Mouse (Mus musculus): ENCODE results near the gene Pram1. TPM values are rescaled to one million over a fixed set of nuclear protein-coding genes. Genes with fewer than 3 reads are reported as not detected.
"Not testable (repeated sequence)": the region's sequence is repeated elsewhere in the genome, so short reads cannot be mapped to it uniquely, and the experiment has no call there.

Pram1 gene
- 1.5 and 1.7 TPM in 2 replicates for polyA plus RNA-seq (2012; rRNA removed)

- no peak for DNase-seq (ENCODE audit: low read depth, low spot score)
Measured at GRCm38 (mm10) chr17:33637516-33638276, at the start of gene Pram1. Gene Pram1, plus strand, starts transcription at chr17:33638056.

DNA sequence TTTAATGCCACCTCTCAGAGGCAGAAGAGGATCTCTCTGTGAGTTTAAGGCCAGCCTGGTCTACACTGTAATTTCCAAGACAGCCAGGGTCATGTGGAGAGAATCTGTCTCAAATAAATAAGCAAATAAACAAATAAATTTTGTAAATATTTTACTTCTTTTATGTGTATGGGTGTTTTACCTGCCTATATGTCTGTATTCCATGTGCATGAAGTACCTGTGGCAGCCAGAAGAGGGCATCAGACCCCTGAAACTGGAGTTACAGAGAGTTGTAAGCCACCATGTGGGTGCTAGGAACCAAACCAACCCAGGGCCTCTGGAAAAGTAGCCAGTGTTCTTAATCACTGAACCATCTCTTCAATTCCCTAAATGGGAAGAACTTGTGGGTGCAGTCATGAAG is 40.6 kb upstream of the Pram1 start:
- DNase-seq (ENCODE audit: low read depth, low spot score): no peak

More at GRCm38 (mm10) chr17:33637516-33638276, at the start of gene Pram1:
- 70% methylated on average over 4 of the region's 4 CpGs for WGBS

DNA sequence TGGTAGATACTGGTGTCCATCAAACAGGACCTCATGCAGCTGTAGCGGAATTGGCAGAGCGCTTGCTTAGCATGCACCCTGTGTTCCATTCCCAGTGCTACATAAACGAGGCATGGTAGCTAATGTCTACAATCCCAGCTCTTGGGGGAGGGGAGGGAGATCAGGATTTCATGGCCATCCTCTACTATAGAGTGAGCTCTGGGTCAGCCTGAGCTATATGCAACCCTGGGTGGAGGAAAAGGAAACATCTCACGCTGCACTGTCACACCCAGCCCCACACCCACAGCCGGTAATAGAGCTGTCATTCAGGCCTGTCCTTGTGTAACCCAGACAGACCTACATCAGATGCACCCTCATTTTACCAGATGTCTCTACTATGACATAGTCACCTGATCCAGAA is 39.4 kb upstream of the Pram1 start:
- WGBS: 73% methylated on average over 5 of the region's 5 CpGs

GRCm38 (mm10) chr17:33599836-33600475 is 37.9 kb upstream of the Pram1 start:
- WGBS: 88% methylated on average over 8 of the region's 8 CpGs
- no peak for DNase-seq (ENCODE audit: low read depth, low spot score)

More for the DNA sequence above, 39.4 kb upstream of the Pram1 start:
- no peak for DNase-seq (ENCODE audit: low read depth, low spot score)

DNA sequence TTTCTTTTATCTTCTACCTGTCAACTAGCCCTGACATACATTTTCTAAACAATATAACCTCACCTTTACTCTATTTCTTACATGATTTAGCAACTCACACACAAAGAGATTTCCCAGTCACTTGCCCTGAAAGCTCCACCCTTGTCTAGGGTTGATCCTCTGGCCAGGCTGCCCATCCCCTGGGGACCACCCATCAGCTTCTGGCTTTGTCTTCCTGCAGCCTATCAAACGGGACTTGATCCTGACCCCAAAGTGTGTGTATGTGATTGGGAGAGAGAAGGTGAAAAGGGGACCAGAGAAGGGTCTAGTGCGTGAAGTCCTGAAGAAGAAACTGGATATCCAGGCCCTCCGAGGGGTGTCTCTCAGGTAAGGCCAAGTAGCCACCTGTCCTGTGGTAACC is 37.0 kb upstream of the Pram1 start:
- 72% methylated on average over 3 of the region's 3 CpGs for WGBS
- no peak for DNase-seq (ENCODE audit: low read depth, low spot score)

DNA sequence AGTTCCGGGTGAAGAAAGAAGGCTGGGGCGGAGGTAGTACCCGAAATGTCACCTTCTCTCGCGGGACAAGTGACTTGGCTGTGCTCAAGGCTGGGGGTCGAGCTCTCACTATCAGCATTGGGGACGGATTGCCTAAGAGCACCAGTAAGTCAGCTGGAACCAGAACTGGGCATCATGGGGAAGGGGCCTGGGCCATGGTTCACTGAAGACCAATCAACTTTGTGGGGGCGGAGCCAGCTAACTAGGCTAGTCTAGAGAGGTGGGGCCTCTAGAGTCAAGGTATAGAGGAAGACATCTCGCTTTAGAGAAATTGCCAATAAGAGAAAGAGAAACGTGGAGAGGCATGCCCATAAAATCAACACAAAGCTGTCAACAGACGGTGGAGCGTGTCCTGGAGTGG is 35.9 kb upstream of the Pram1 start:
- 83% methylated on average over 12 of the region's 12 CpGs for WGBS
- DNase-seq (ENCODE audit: low read depth, low spot score): no peak

DNA sequence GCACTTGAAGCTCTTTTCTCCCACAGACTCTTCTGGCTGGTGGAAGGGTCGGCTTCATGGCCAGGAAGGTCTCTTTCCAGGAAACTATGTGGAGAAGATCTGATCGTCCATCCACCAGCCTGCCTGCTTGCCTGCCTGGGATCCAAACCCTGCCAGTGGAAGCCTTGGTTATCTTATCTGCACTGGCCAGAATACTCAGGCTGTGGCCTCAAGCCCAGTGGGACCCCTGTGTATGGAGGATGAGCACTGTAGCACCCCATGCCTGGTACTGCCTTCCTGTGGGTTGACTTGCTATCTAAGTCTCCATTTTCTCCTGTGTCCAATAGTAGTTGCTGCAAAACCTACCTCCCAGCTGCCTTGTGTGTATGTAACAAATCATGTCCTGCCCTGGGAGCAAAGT is 30.6 kb upstream of the Pram1 start:
- DNase-seq (ENCODE audit: low read depth, low spot score): no peak
- WGBS: 91% methylated on average over 2 of the region's 2 CpGs

- 85% methylated on average over 7 of the region's 7 CpGs for WGBS
- DNase-seq (ENCODE audit: low read depth, low spot score): no peak
Measured at GRCm38 (mm10) chr17:33610548-33610947, 27.3 kb upstream of the Pram1 start.

DNA sequence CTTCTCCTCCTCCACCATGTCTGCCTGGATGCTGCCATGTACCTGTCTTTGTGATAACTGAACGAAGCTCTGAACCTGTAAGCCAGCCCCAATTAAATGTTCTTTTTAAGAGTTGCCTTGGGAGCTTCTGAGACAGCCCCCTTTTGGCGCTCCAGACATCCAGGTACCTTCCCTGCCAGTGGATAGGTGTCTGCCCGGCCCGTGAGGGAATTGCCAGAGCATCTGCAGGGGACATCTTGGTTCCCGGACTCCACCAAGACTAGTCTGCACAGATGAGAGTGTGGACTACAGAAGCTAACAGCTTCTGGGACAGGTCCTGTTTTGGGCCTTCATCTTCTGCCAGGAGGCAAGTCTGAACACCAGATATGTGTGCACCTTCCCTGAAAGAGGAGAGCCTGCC is 24.1 kb upstream of the Pram1 start:
- 86% methylated on average over 5 of the region's 5 CpGs for WGBS
- DNase-seq (ENCODE audit: low read depth, low spot score): not testable (repeated sequence)

DNA sequence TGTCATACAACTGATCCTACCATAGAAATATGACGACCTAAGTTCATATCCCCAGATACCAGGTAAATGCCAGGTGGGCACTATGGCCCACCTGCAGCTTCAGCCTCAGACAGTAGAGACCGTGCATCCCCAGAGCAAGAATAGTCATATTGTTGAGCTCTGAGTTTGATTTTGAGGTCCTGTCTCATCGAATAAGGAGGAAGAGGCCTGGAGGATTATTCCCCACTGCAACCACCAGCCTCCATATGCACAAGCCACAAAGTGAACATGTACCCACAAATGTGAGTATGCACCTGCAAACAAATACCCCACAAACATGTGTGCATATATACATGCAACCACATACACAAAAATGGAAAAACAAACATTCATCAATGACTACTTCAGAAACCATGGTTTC is 10.6 kb upstream of the Pram1 start:
- DNase-seq (ENCODE audit: low read depth, low spot score): no peak
- 89% methylated on average over 3 of the region's 3 CpGs for WGBS

GRCm38 (mm10) chr17:33628621-33629486 is 9.0 kb upstream of the Pram1 start, which contains the start of gene Zfp414:
Gene Zfp414, plus strand, starts transcription at chr17:33629090.
- 3% methylated on average over 35 of the region's 35 CpGs for WGBS
- peak; percentile 92 for DNase-seq (ENCODE audit: low read depth, low spot score)

DNA sequence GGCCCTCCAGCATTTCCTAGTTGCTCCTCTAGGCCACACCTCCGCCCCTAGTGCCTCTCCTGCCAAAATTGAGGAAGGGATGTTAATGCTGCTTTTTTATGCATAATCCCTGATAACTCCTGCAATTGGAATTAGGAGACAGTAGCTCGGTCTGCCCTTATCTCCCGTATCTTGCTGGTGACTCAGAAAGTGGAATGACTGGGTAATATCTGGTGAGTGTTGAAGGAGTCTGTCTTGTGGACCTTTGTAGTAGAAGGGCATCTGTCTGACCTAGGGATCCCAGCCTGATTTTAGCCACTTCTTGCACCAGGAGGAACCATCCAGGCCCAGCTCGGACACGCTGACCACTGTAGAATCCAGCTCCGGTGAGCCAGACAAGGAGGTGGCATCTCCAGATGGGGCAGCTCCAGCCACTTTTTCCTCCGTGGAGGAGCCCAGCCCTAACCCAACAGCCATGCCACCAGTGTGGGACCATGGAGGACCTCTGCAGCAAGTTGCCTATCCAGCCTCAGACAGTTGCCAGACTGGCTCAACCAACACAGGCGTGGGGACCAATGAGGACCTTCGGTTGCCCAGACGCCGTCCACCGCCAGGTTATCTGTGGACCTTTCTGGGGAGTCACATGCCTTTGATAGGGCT is 8.2 kb upstream of the Pram1 start:
- DNase-seq (ENCODE audit: low read depth, low spot score): no peak
- WGBS: 60% methylated on average over 12 of the region's 12 CpGs

DNA sequence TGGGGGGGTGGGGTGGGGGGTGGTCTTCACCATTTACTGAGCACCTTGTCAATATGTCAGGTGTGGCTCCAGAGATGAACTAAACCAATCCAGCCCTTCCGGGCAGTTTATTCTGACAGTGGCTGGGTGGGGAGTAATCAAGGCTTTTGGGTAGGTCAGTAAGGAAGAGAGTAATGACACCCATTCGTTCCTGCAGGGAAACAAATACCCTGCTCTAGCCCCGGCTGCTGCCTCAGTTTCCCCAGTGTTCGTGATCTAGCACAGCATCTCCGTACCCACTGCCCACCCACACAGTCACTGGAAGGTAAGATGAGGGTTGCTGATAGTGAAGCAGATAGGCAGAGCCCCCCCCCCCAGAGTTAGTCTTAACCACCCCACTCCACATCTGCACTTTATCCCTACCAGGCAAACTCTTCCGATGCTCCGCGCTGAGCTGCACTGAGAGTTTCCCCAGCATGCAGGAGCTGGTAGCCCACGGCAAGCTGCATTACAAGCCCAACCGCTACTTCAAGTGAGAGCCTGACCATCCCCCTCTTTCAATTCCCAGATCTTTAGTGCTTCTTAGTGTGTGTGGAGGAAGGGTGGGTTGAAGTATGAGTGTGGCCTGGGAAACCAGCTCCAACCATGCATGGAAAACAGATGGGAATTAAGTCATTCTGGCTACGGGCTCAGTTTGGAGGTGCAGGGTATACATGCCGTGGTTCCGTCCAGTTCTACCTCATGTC is 7.5 kb upstream of the Pram1 start:
- DNase-seq (ENCODE audit: low read depth, low spot score): no peak
- 84% methylated on average over 13 of the region's 13 CpGs for WGBS

DNA sequence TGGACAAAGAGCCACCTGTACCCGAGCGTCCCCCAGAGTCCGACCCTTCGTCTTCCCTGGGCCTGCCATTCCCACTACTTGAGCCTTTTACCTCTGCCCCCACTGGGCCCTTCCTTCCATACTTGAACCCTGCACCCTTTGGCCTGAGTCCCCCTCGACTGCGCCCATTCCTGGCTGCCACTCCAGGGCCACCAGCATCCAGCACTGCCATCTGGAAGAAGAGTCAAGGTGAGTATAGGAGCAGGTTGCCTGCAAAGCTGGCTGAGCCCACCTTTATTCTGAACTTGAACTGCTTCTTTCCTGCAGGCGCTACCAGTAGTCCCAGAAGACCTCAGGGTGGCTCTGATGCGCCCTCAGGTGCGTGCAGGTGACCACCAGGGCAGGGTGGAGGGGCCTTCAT is 6.6 kb upstream of the Pram1 start:
- 97% methylated on average over 9 of the region's 9 CpGs for WGBS

DNA sequence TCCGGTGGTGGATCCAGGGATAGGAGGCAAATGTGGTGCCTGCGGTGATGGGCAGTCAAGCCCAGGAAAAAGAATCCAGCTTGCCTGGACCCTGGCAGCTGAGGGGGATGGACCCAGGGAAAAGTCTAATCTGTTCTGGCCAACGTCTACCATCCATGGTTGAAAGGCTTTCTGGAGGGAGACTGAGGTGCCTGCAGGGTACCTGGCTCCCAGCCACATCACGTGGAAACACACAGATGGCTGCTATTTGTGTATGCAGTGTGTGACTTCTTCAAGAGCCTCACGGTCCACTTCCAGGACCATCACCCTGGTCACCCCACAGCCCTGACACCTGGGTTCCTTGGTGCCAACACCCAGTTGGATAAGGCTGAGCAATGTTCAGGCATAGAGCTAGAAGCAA is 6.1 kb upstream of the Pram1 start:
- no peak for DNase-seq (ENCODE audit: low read depth, low spot score)
- 77% methylated on average over 5 of the region's 5 CpGs for WGBS

More for the DNA sequence above, 6.6 kb upstream of the Pram1 start:
- no peak for DNase-seq (ENCODE audit: low read depth, low spot score)

GRCm38 (mm10) chr17:33637038-33637437 is 818 bp upstream of the Pram1 start:
- no peak for DNase-seq (ENCODE audit: low read depth, low spot score)
- 61% methylated on average over 2 of the region's 2 CpGs for WGBS

DNA sequence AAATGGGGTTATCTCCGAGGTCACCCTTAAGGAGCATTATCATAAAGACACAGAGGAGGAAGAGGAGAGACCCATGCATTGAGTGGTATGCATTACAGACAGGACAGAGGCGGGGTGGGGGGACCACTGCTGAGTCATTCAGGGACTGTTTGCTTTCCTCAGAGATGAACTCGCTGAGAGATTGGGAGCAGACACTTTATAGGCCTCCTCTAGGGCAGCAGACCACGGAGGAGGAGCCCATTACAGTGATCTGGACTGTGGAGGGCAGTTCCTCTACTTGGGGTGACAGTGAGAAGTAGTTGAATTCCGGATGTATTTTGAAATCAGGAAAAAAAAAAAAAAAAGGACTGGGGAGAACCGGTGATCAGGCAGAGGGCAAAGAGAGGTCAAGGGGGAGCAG is 1.9 kb downstream of the Pram1 start:
- DNase-seq (ENCODE audit: low read depth, low spot score): no peak
- 34% methylated on average over 6 of the region's 6 CpGs for WGBS

GRCm38 (mm10) chr17:33644068-33644467 is 6.2 kb downstream of the Pram1 start:
- DNase-seq (ENCODE audit: low read depth, low spot score): no peak
- 90% methylated on average over 4 of the region's 4 CpGs for WGBS

DNA sequence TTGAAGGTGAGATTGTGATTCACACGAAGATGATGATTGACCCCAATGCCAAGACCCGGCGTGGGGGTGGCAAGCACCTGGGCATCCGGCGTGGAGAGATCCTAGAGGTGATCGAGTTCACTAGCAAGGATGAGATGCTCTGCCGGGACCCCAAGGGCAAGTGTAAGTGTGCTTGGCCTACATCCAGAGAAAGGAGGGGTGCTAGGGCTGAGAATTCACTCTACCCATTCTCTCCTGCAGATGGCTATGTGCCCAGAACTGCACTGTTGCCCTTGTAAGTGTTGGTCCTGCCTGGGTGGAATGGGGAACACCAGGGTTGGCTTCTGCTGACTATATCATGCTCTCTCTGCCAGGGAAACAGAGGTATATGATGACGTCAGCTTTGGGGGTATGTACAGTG is 7.2 kb downstream of the Pram1 start:
- no peak for DNase-seq (ENCODE audit: low read depth, low spot score)
- WGBS: 95% methylated on average over 8 of the region's 8 CpGs
